Comparison of ENCODE assay signal across 8 mouse cellular contexts in the genomic region with DNA sequence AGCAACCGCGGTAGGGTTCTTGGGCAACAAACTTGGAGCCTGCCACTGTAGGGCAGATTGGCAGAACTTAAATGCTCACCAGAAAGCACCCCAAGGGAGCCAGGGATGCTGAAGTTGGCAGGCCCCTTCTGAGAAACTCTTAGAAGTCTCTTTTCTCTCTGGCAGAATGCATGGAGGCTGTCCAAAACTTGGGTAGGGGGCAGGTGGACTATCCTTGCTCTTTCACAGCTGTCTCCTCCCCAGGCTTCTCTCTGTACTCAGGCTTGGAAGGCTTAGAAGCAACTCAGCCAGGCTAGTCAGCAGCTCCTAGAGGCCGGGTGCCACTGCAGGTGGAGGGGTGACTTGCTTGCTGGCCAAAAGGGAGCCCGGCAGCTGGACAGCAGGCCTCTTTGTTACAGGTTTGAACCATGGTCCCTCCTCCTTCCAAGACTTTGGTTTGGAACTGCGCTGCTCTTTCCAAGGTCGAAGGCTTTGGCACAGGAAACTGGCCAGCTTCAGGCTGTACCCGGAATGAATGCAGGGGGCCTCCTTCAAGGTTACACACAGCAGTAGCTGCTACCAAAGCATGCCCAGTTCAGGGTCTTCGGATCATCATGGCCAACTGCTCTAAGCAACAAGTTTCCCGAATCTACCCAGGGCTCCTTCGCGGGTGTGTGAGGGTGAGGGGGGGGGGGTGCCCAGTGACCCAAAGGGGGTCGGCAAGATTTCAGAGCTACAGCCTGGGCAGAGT. TPM values are rescaled to one million over a fixed set of nuclear protein-coding genes. Genes with fewer than 3 reads are reported as not detected.
DNase-seq lines count a peak whose midpoint lies in the region; ATAC-seq and TF ChIP-seq lines count a peak whose summit lies in the region.

A gene (plus strand): TSS at position 680 of the 730 bp plus-strand sequence.

- DNase-seq in spleen, adult 2 months (ENCODE audit: low read depth in 1 of 2, low spot score in 2 of 2) = no peak
- no peak for DNase-seq in spleen, postnatal 36 days (ENCODE audit: low spot score in 2 of 2)
- no peak for DNase-seq in urinary bladder, postnatal 14 days (ENCODE audit: low spot score)

- WGBS in spleen, adult 2 months = 32% methylated on average over 12 of the region's 12 CpGs
- WGBS in heart, embryonic 12.5 days = 16% methylated on average over 12 of the region's 12 CpGs
- 15% methylated on average over 12 of the region's 12 CpGs for WGBS in kidney, embryonic 14.5 days
- 14% methylated on average over 12 of the region's 12 CpGs for WGBS in lung, embryonic 16.5 days
- WGBS in small intestine, adult 2 months = 20% methylated on average over 12 of the region's 12 CpGs

- H3K4me2 ChIP-seq in heart, embryonic 12.5 days = peak within 1 kb of the TSS; percentile 99
- peak within 1 kb of the TSS; percentile 88 for H3K4me2 ChIP-seq in kidney, embryonic 14.5 days (replicated peaks; ENCODE audit: low read depth, low read length)
- peak within 1 kb of the TSS; percentile 93 for H3K4me2 ChIP-seq in lung, embryonic 16.5 days (ENCODE audit: low read depth, low read length)

- TF ChIP-seq POLR2A in spleen, adult 2 months (IDR thresholded peaks at IDR 0.05; ENCODE audit: low read depth, low read length) = no peak
- TF ChIP-seq POLR2A in cortical plate, adult 2 months (IDR thresholded peaks at IDR 0.05; ENCODE audit: extremely low read depth, insufficient read depth, low read length) = 0 out of 2 replicates have a peak, but pooled peaks have one; percentile 23
- TF ChIP-seq POLR2A in small intestine, adult 2 months (IDR thresholded peaks at IDR 0.05; ENCODE audit: low read depth, low read length) = no peak

- H3K9me3 ChIP-seq in heart, embryonic 12.5 days (replicated peaks) = no peaks in the 10 kb centered on the region
- no peaks in the 10 kb centered on the region for H3K9me3 ChIP-seq in kidney, embryonic 14.5 days (ENCODE audit: control insufficient read depth, low read length)
- no peaks in the 10 kb centered on the region for H3K9me3 ChIP-seq in lung, embryonic 16.5 days (ENCODE audit: control insufficient read depth, low read length)

- no peak for ATAC-seq in heart, embryonic 12.5 days (ENCODE audit: insufficient number of reproducible peaks, low FRiP score)
- ATAC-seq in kidney, embryonic 14.5 days (ENCODE audit: low FRiP score, low TSS enrichment) = peak; percentile 7; the same call in 1 of the 2 replicates
- peak; percentile 28; the same call in 1 of the 2 replicates for ATAC-seq in lung, embryonic 16.5 days (ENCODE audit: low read depth)

- no peaks in the 10 kb centered on the region; the same call in 1 of the 2 replicates for H3K4me1 ChIP-seq in spleen, adult 2 months (ENCODE audit: control insufficient read depth, insufficient read depth, insufficient read length)
- peaks cover 2% of the 10 kb centered on the region; the same call in 1 of the 2 replicates for H3K4me1 ChIP-seq in cortical plate, adult 2 months (ENCODE audit: control insufficient read depth, insufficient read depth, low read length)
- peaks cover 30% of the 10 kb centered on the region for H3K4me1 ChIP-seq in heart, embryonic 12.5 days (replicated peaks)
- H3K4me1 ChIP-seq in kidney, embryonic 14.5 days (ENCODE audit: control insufficient read depth, insufficient read depth, low read length) = peaks cover 14% of the 10 kb centered on the region; the same call in 1 of the 2 replicates
- peaks cover 28% of the 10 kb centered on the region for H3K4me1 ChIP-seq in lung, embryonic 16.5 days (replicated peaks; ENCODE audit: control insufficient read depth, insufficient read depth, low read length)
- peaks cover 42% of the 10 kb centered on the region for H3K4me1 ChIP-seq in small intestine, adult 2 months (ENCODE audit: control insufficient read depth, insufficient read depth, insufficient read length, low read length)

- peak within 1 kb of the TSS; percentile 67 for H3K9ac ChIP-seq in heart, embryonic 12.5 days
- H3K9ac ChIP-seq in kidney, embryonic 14.5 days (ENCODE audit: low read depth, low read length) = peak within 1 kb of the TSS; percentile 32
- H3K9ac ChIP-seq in lung, embryonic 16.5 days (ENCODE audit: low read length) = peak within 1 kb of the TSS; percentile 73

- no peak for TF ChIP-seq CTCF in spleen, adult 2 months (IDR thresholded peaks at IDR 0.05; ENCODE audit: extremely low read depth, insufficient read depth, insufficient read length, insufficient replicate concordance)
- TF ChIP-seq CTCF in cortical plate, adult 2 months (IDR thresholded peaks at IDR 0.05; ENCODE audit: extremely low read depth, insufficient read depth, low read length) = no peak
- TF ChIP-seq CTCF in small intestine, adult 2 months (IDR thresholded peaks at IDR 0.05; ENCODE audit: extremely low read depth, insufficient read length, insufficient replicate concordance, low read depth, low read length) = no peak

- H3K27ac ChIP-seq in spleen, adult 2 months (ENCODE audit: insufficient read depth, low read length) = peak within 1 kb of the TSS; percentile 86
- peak within 1 kb of the TSS; percentile 88 for H3K27ac ChIP-seq in cortical plate, adult 2 months (ENCODE audit: insufficient read depth, low read length)
- H3K27ac ChIP-seq in heart, embryonic 12.5 days (ENCODE audit: poor library complexity, severe bottlenecking) = no peak within 1 kb of the TSS
- H3K27ac ChIP-seq in kidney, embryonic 14.5 days (ENCODE audit: low read depth, low read length) = 0 out of 2 replicates have a peak within 1 kb of the TSS, but pooled peaks have one; percentile 14
- H3K27ac ChIP-seq in lung, embryonic 16.5 days (ENCODE audit: low read length) = peak within 1 kb of the TSS; percentile 89
- peak within 1 kb of the TSS; percentile 37 for H3K27ac ChIP-seq in small intestine, adult 2 months (ENCODE audit: insufficient read depth, low read depth, low read length)

- H3K36me3 ChIP-seq in spleen, adult 2 months (ENCODE audit: control insufficient read depth, insufficient read depth, low read length) = no peaks in the 10 kb centered on the region
- H3K36me3 ChIP-seq in heart, embryonic 12.5 days = no peaks in the 10 kb centered on the region
- no peaks in the 10 kb centered on the region for H3K36me3 ChIP-seq in kidney, embryonic 14.5 days (ENCODE audit: control insufficient read depth, insufficient read depth, low read length)
- no peaks in the 10 kb centered on the region for H3K36me3 ChIP-seq in lung, embryonic 16.5 days (ENCODE audit: control insufficient read depth, insufficient read depth, low read length)
- peaks cover 2% of the 10 kb centered on the region; the same call in 1 of the 2 replicates for H3K36me3 ChIP-seq in small intestine, adult 2 months (ENCODE audit: control insufficient read depth, insufficient read depth, low read length)

- peak within 1 kb of the TSS; percentile 72 for H3K4me3 ChIP-seq in spleen, adult 2 months (ENCODE audit: extremely low read depth, insufficient read depth, insufficient read length)
- peak within 1 kb of the TSS; percentile 41 for H3K4me3 ChIP-seq in cortical plate, adult 2 months (ENCODE audit: insufficient read depth, low read length)
- H3K4me3 ChIP-seq in heart, embryonic 12.5 days = peak within 1 kb of the TSS; percentile 72
- H3K4me3 ChIP-seq in kidney, embryonic 14.5 days (ENCODE audit: low read length) = peak within 1 kb of the TSS; percentile 45
- H3K4me3 ChIP-seq in lung, embryonic 16.5 days (ENCODE audit: low read length) = peak within 1 kb of the TSS; percentile 70
- peak within 1 kb of the TSS; percentile 84 for H3K4me3 ChIP-seq in small intestine, adult 2 months (ENCODE audit: low read depth, low read length)

- no peaks in the 10 kb centered on the region; the same call in 1 of the 2 replicates for H3K27me3 ChIP-seq in spleen, adult 2 months (ENCODE audit: control insufficient read depth, insufficient read depth, low read length)
- peaks cover 63% of the 10 kb centered on the region for H3K27me3 ChIP-seq in heart, embryonic 12.5 days (replicated peaks)
- peaks cover 9% of the 10 kb centered on the region for H3K27me3 ChIP-seq in kidney, embryonic 14.5 days (ENCODE audit: control insufficient read depth, insufficient read depth, low read length)
- H3K27me3 ChIP-seq in lung, embryonic 16.5 days (ENCODE audit: control insufficient read depth, insufficient read depth, low read depth, low read length) = no peaks in the 10 kb centered on the region
- no peaks in the 10 kb centered on the region for H3K27me3 ChIP-seq in small intestine, adult 2 months (ENCODE audit: control insufficient read depth, insufficient read depth, low read length)

RNA-seq across cellular contexts. Expression of the gene that starts here (rescaled TPM):
- polyA plus RNA-seq in spleen, adult 2 months (2012; rRNA removed) = 58.9 and 64.3 TPM in 2 replicates
- 8.4 and 9.1 TPM in 2 replicates for polyA plus RNA-seq in cortical plate, adult 2 months (2012; rRNA removed)
- polyA plus RNA-seq in heart, embryonic 12.5 days (2016; fragmentation: Nextera tagmentation; extraction: Ambion mirVana) = 1.3 and 1.4 TPM in 2 replicates
- 2.4 and 4.1 TPM in 2 replicates for polyA plus RNA-seq in kidney, embryonic 14.5 days (2014; fragmentation: Nextera tagmentation; extraction: Ambion mirVana)
- 9.0 and 9.7 TPM in 2 replicates for polyA plus RNA-seq in lung, embryonic 16.5 days (2015; fragmentation: Nextera tagmentation; extraction: Ambion mirVana)
- 16.2 and 19.0 TPM in 2 replicates for polyA plus RNA-seq in small intestine, adult 2 months (2012; rRNA removed)
